Mouse (Mus musculus) neural tube, embryonic 14.5 days (tissue): ENCODE results near the gene Hipk1. TPM values are rescaled to one million over a fixed set of nuclear protein-coding genes. Genes with fewer than 3 reads are reported as not detected.

Experiments used
- ATAC-seq: fragments of 200-750 bp; cut with Nextera tagmentation; 2 replicates; pipeline ENCODE4 v1.8.0; 2017; ENCODE audit warnings: low read depth, mild to moderate bottlenecking, moderate TSS enrichment, moderate library complexity
- H3K27ac ChIP-seq: fragments of 300-500 bp; sonication (generic); 2 replicates; pipeline ENCODE4 v1.5.1; 2014; ENCODE audit warnings: low read depth, mild to moderate bottlenecking, control low read depth, low read length, moderate library complexity, mixed read lengths
- H3K27me3 ChIP-seq: fragments of 300-500 bp; sonication (generic); 2 replicates; pipeline ENCODE4 v1.6.1; 2014; ENCODE audit warnings: low read length; ENCODE audit not compliant: control insufficient read depth, insufficient read depth
- H3K36me3 ChIP-seq: fragments of 300-500 bp; sonication (generic); 2 replicates; pipeline ENCODE4 v1.6.1; 2014; ENCODE audit warnings: low read length, mixed read lengths; ENCODE audit not compliant: control insufficient read depth, insufficient read depth
- H3K4me1 ChIP-seq: fragments of 300-500 bp; sonication (generic); 2 replicates; pipeline ENCODE4 v1.6.1; 2014; ENCODE audit warnings: low read length; ENCODE audit not compliant: control insufficient read depth, insufficient read depth
- H3K4me2 ChIP-seq: fragments of 300-500 bp; sonication (generic); 2 replicates; pipeline ENCODE4 v1.6.1; 2014; ENCODE audit warnings: mild to moderate bottlenecking, low read depth, low read length, control low read depth
- H3K4me3 ChIP-seq: fragments of 300-500 bp; sonication (generic); 2 replicates; pipeline ENCODE4 v1.5.1; 2014; ENCODE audit warnings: low read depth, low read length, control low read depth, mixed read lengths
- H3K9ac ChIP-seq: fragments of 300-500 bp; sonication (generic); replicated peaks from 2 replicates; pipeline ENCODE4 v1.6.1; 2014; ENCODE audit warnings: low read depth, mild to moderate bottlenecking, control low read depth, low read length, mixed read lengths
- H3K9me3 ChIP-seq: fragments of 300-500 bp; sonication (generic); 2 replicates; pipeline ENCODE4 v1.6.1; 2016; ENCODE audit warnings: low read length; ENCODE audit not compliant: control insufficient read depth
- WGBS: fragments of 180-500 bp; shearing (Covaris S2); extraction: QIAGEN DNeasy Blood & Tissue Kit; methylation state at CpG from one replicate; pipeline ENCODE4 v1.1.7; 2014; 5-methylcytosine and 5-hydroxymethylcytosine counted together
- polyA plus RNA-seq: library from polyadenylated mRNA; unstranded; fragments of >200 nt; fragmentation: Nextera tagmentation; extraction: Ambion mirVana; gene quantifications from 2 replicates; pipeline ENCODE4 v1.2.1, GENCODE M21; 2014

Gene Hipk1
- polyA plus RNA-seq, 1 experiment from 2014 or later, result 17.9 TPM

- WGBS, result 38% methylated on average over 15 of the region's 15 CpGs
- no peak overlapping the region for H3K4me3 ChIP-seq
- H3K27me3 ChIP-seq, result no peaks in the 10 kb centered on the region
- peaks cover 13% of the 10 kb centered on the region for H3K4me1 ChIP-seq
- no peak overlapping the region for H3K4me2 ChIP-seq
- no peak overlapping the region for H3K27ac ChIP-seq
- H3K9me3 ChIP-seq, result no peaks in the 10 kb centered on the region
- H3K9ac ChIP-seq, result no peak overlapping the region
- no peak for ATAC-seq
- no peaks in the 10 kb centered on the region for H3K36me3 ChIP-seq
Observed at GRCm38 (mm10) chr3:103716774-103717760, 74.3 kb downstream of the Hipk1 start.

- Histone ChIP-seq H3K9me3 (no peaks in the 10 kb centered on the region), H3K4me3 (no peak overlapping the region), H3K36me3 (no peaks in the 10 kb centered on the region), H3K9ac (no peak overlapping the region), H3K27me3 (no peaks in the 10 kb centered on the region), H3K4me1 (peaks cover 13% of the 10 kb centered on the region), H3K27ac (no peak overlapping the region), H3K4me2 (no peak overlapping the region)
- peak; percentile 44; the same call in 1 of the 2 replicates for ATAC-seq
- 22% methylated on average over 11 of the region's 11 CpGs for WGBS
Observed at GRCm38 (mm10) chr3:103715762-103716693, 75.3 kb downstream of the Hipk1 start.

DNA sequence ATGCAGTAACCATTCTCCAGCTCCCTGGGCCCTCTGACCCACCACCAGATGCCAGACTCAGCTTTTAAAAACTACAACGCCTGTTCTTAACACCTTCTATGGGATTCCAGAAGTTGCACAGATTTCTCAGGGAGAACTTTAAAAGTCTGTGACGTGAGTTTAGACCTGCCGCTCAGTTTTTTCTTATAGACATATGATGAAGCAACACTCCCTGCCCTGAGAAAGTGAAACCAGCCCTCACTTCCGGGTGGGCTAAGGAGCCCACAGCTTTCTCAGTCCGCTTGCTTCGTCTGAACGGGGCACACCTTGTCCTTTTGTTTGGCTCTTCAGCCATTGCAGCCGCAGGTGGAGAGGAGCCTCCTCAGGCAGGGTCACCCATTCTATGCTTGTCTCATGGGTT lies 76.4 kb downstream of the Hipk1 start:
- ATAC-seq, result no peak
- WGBS, result 94% methylated on average over 8 of the region's 8 CpGs
- H3K4me2 ChIP-seq, result no peak overlapping the region
- no peaks in the 10 kb centered on the region for H3K36me3 ChIP-seq
- H3K9ac ChIP-seq, result no peak overlapping the region
- H3K4me3 ChIP-seq, result no peak overlapping the region
- H3K9me3 ChIP-seq, result no peaks in the 10 kb centered on the region
- peaks cover 13% of the 10 kb centered on the region for H3K4me1 ChIP-seq
- no peaks in the 10 kb centered on the region for H3K27me3 ChIP-seq
- H3K27ac ChIP-seq, result no peak overlapping the region

GRCm38 (mm10) chr3:103714236-103714875 lies 77.0 kb downstream of the Hipk1 start:
- 64% methylated on average over 7 of the region's 7 CpGs for WGBS
- ATAC-seq, result no peak

GRCm38 (mm10) chr3:103712196-103712595 lies 79.2 kb downstream of the Hipk1 start:
- no peak overlapping the region for H3K27ac ChIP-seq
- peaks cover 11% of the 10 kb centered on the region for H3K4me1 ChIP-seq
- 100% methylated on average over 4 of the region's 4 CpGs for WGBS
- H3K9ac ChIP-seq, result no peak overlapping the region
- no peak overlapping the region for H3K4me3 ChIP-seq
- no peak overlapping the region for H3K4me2 ChIP-seq
- no peaks in the 10 kb centered on the region for H3K27me3 ChIP-seq
- H3K9me3 ChIP-seq, result no peaks in the 10 kb centered on the region
- ATAC-seq, result no peak
- no peaks in the 10 kb centered on the region for H3K36me3 ChIP-seq

More at GRCm38 (mm10) chr3:103714236-103714875, 77.0 kb downstream of the Hipk1 start:
- Histone ChIP-seq H3K27me3 (no peaks in the 10 kb centered on the region), H3K4me1 (peaks cover 13% of the 10 kb centered on the region), H3K36me3 (no peaks in the 10 kb centered on the region), H3K27ac (no peak overlapping the region), H3K9ac (no peak overlapping the region), H3K4me3 (no peak overlapping the region), H3K9me3 (no peaks in the 10 kb centered on the region), H3K4me2 (no peak overlapping the region)

DNA sequence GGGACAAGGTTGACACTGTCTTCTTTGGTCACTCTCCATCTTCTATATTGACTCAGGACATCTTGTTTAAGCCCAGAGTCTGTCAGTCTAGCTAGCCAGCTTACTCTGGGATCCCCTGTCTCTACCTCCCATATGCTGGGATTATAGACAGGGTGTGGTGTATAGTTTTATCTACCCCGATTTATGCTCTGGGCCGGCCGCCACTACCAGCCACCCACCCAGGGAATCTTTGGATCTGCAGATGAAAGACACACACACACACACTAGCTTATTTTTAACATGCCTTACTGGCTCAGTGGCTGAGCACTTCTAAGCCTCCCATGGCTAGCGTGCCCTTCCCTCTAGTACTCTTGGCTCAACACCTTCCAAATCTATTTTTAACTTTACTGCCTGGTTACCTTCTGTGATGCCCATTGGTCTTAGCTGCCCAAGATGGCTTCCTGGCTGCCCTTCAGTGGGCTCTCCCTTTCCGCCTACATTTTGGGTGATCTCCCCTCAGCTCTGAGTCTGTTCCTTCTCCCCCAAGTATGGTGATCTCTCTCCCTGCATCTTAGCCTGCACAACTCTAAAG lies 81.8 kb downstream of the Hipk1 start:
- H3K27ac ChIP-seq, result no peak overlapping the region

DNA sequence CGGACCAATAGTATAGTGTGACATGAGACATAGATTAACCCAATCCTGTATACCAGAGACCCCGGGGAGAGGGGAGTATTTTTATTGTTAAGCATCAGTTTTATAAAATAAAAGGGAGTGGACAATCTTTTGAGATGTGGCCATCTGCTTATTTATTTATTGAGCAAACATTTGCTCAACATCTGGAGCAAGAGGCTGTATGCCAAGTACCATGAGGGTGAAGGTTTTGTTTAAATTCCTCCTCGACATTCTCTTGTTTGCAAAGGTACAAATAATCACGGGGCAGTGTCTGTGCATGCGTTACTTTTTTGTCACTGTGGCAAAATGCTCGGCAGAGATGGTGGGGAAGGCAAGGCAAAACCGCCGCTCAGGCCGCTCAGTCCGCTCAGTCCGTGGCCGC lies 85.9 kb downstream of the Hipk1 start:
- H3K4me3 ChIP-seq, result no peak overlapping the region
- H3K4me2 ChIP-seq, result no peak overlapping the region
- WGBS, result 88% methylated on average over 12 of the region's 12 CpGs
- no peak overlapping the region for H3K27ac ChIP-seq
- no peak overlapping the region for H3K9ac ChIP-seq
- H3K4me1 ChIP-seq, result no peaks in the 10 kb centered on the region
- H3K36me3 ChIP-seq, result no peaks in the 10 kb centered on the region
- no peaks in the 10 kb centered on the region for H3K9me3 ChIP-seq
- no peak for ATAC-seq
- H3K27me3 ChIP-seq, result no peaks in the 10 kb centered on the region

More for the DNA sequence above, 81.8 kb downstream of the Hipk1 start:
- WGBS, result 99% methylated on average over 5 of the region's 5 CpGs
- Histone ChIP-seq H3K9ac (no peak overlapping the region), H3K4me1 (no peaks in the 10 kb centered on the region), H3K4me3 (no peak overlapping the region), H3K9me3 (no peaks in the 10 kb centered on the region), H3K36me3 (no peaks in the 10 kb centered on the region), H3K27me3 (no peaks in the 10 kb centered on the region), H3K4me2 (no peak overlapping the region)
- no peak for ATAC-seq

GRCm38 (mm10) chr3:103704661-103705060 lies 86.7 kb downstream of the Hipk1 start:
- Histone ChIP-seq H3K36me3 (no peaks in the 10 kb centered on the region), H3K9me3 (no peaks in the 10 kb centered on the region), H3K4me3 (no peak overlapping the region), H3K4me2 (no peak overlapping the region), H3K27me3 (no peaks in the 10 kb centered on the region), H3K4me1 (no peaks in the 10 kb centered on the region), H3K9ac (no peak overlapping the region), H3K27ac (no peak overlapping the region)
- WGBS, result 74% methylated on average over 6 of the region's 6 CpGs
- no peak for ATAC-seq
